Mouse (Mus musculus) colon, adult 2 months (tissue): ENCODE data around the gene Il24. TPM values are rescaled to one million over a fixed set of nuclear protein-coding genes. Genes with fewer than 3 reads are reported as not detected.

Experiments
- polyA plus RNA-seq: library from polyadenylated mRNA; depleted of rRNA; stranded (reverse); fragments of >200 nt; gene quantifications from 2 replicates; pipeline ENCODE4 v1.2.3, GENCODE M21; 2012; rRNA removed

Gene Il24
- polyA plus RNA-seq, result not detected in 2 replicates

DNA sequence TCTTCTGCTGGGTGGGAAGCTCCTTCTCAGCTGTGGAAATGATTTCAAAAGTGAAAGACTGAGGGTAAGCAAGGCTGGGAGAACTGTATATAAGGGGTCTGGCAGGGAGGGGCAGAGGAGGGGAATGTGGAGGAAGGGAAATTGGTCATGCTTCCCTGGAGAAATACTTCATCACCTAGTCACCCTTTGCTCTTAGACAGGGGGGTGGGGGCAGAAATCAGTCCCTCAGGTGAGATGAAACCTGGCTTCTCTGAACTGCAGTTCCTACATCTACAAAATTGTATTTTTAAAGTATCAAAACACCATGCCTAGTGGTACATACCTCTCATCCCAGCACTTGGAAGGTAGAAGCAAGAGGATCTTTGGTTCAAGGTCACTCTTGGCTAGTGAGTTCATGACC, at the start of gene Il24:
Gene Il24 (minus strand): TSS at position 101 of the 400 bp plus-strand sequence.

DNA sequence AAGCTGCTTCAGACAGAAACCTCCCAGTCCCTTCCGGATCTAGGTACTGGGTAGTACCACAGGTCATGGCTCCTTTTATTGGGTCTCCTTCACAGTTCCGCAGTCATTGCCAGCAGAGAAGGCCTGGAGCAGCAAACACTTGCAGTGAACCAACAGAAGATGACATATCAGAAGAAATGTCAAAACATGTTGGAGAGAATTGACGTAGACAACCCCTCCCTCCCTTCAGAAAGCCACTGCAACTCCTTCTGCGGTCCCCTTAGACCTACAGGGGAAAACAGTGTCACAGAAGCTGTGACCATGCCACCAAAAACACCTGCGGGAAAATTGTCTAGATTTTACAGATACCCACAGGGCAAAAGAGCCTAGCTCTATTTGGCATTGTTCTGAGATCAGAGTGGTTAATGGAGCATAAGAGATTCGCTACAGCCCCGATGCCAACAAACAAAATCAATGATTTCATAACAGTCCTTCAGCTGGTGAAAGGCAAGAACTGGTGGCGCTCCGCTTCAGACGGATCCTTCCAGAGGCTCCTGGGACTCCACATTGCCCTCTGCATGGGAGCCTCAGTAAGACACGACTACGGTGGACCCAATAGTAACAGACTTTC, 24.3 kb upstream of the Il24 start, which contains the start of gene Il20:
Gene Il20 (minus strand): TSS at position 51 of the 610 bp plus-strand sequence.

GRCm38 (mm10) chr1:130865541-130866221, 21.6 kb downstream of the Il24 start, which contains the start of gene Fcmr:
Gene Fcmr (plus strand): TSS chr1:130865669.

Other genes with a start within 250 kb of the Il24 start
- 1.4 and 1.9 TPM in 2 replicates for gene C4bp, start 225.8 kb downstream of the Il24 start, polyA plus RNA-seq
- gene Gm29427, start 171.7 kb downstream of the Il24 start, polyA plus RNA-seq, result not detected in 2 replicates
- 1.2 and 1.5 TPM in 2 replicates for gene Yod1, start 170.1 kb downstream of the Il24 start, polyA plus RNA-seq
- gene Pfkfb2, start 158.2 kb downstream of the Il24 start, polyA plus RNA-seq, result 7.4 and 8.7 TPM in 2 replicates
- gene AA986860, start 155.5 kb downstream of the Il24 start, polyA plus RNA-seq, result 5.8 and 8.9 TPM in 2 replicates
- gene Fcamr, start 86.6 kb downstream of the Il24 start, polyA plus RNA-seq, result 0.78 and 1.6 TPM in 2 replicates
- 822 and 919 TPM in 2 replicates for gene Pigr, start 60.8 kb downstream of the Il24 start, polyA plus RNA-seq
- 9.3 and 13.9 TPM in 2 replicates for gene Fcmr, start 21.8 kb downstream of the Il24 start, polyA plus RNA-seq
- not detected in 2 replicates for gene Il20, start 24.0 kb upstream of the Il24 start, polyA plus RNA-seq
- gene Il19, start 52.7 kb upstream of the Il24 start, polyA plus RNA-seq, result not detected in 2 replicates
- gene Il10, start 132.4 kb upstream of the Il24 start, polyA plus RNA-seq, result 0.20 TPM in 1 of 2 replicates, not detected in the other
- 67.5 and 75.8 TPM in 2 replicates for gene Mapkapk2, start 210.4 kb upstream of the Il24 start, polyA plus RNA-seq